Mouse (Mus musculus) ES-E14 (cell line): ENCODE data around the gene Smc6. TPM values are rescaled to one million over a fixed set of nuclear protein-coding genes. Genes with fewer than 3 reads are reported as not detected.

ENCODE experiments used
- DNase-seq: peaks from one replicate; pipeline ENCODE4 v3.0.0-alpha.2; 2013; ENCODE audit warnings: low read depth, low spot score
- H3K27ac ChIP-seq: 2 replicates; pipeline ENCODE4 v1.5.1; 2012; ENCODE audit warnings: low read depth, mild to moderate bottlenecking, low read length, moderate library complexity, mixed read lengths; ENCODE audit not compliant: poor library complexity, insufficient read depth, severe bottlenecking
- H3K36me3 ChIP-seq: 2 replicates; pipeline ENCODE4 v1.6.1; 2012; ENCODE audit warnings: mild to moderate bottlenecking, low read length, moderate library complexity, mixed read lengths; ENCODE audit not compliant: control insufficient read depth, poor library complexity, insufficient read depth, severe bottlenecking
- H3K4me1 ChIP-seq, 2 experiments: fragments of 150-350 bp in 1 of 2; sonication (generic) in 1 of 2; 2 replicates each; pipeline ENCODE4 v1.6.1; 2012; ENCODE audit warnings: low read length in 2 of 2, mild to moderate bottlenecking in 1 of 2, mixed read lengths in 1 of 2; ENCODE audit not compliant: control insufficient read depth in 2 of 2, insufficient read depth in 2 of 2, poor library complexity in 1 of 2
- H3K4me3 ChIP-seq, 2 experiments: fragments of 150-350 bp in 1 of 2; sonication (generic) in 1 of 2; 2 replicates each; pipeline ENCODE4 v1.5.1; 2012; ENCODE audit warnings: low read length in 2 of 2, low read depth in 1 of 2, mild to moderate bottlenecking in 1 of 2, mixed read lengths in 1 of 2; ENCODE audit not compliant: insufficient read depth in 1 of 2, poor library complexity in 1 of 2, severe bottlenecking in 1 of 2
- H3K9ac ChIP-seq: 2 replicates; pipeline ENCODE4 v1.6.1; 2012; ENCODE audit warnings: low read depth, mild to moderate bottlenecking, low read length, mixed read lengths; ENCODE audit not compliant: poor library complexity, insufficient read depth, severe bottlenecking
- H3K9me3 ChIP-seq: fragments of 150-350 bp; sonication (generic); 2 replicates; pipeline ENCODE4 v1.6.1; 2012; ENCODE audit warnings: low read depth, mild to moderate bottlenecking, low read length; ENCODE audit not compliant: control insufficient read depth, insufficient read depth
- CHD2 ChIP-seq: IDR thresholded peaks from 2 replicates; pipeline ENCODE4 v1.6.1; 2014; ENCODE audit warnings: mild to moderate bottlenecking, low read depth, low read length, inconsistent platforms
- HCFC1 ChIP-seq: IDR thresholded peaks from 2 replicates; pipeline ENCODE4 v1.6.1; 2012; ENCODE audit warnings: low read length, inconsistent platforms, borderline replicate concordance; ENCODE audit not compliant: insufficient read depth
- MAFK ChIP-seq: IDR thresholded peaks from 2 replicates; pipeline ENCODE4 v1.6.1; 2014; ENCODE audit warnings: mild to moderate bottlenecking, low read depth, low read length, inconsistent platforms; ENCODE audit not compliant: insufficient read depth
- ZC3H11A ChIP-seq: IDR thresholded peaks from 2 replicates; pipeline ENCODE4 v1.6.1; 2012; ENCODE audit warnings: low read depth, mild to moderate bottlenecking, inconsistent platforms, low read length, borderline replicate concordance
- ZNF384 ChIP-seq: IDR thresholded peaks from 2 replicates; pipeline ENCODE4 v1.6.1; 2012; ENCODE audit warnings: low read depth, low read length, inconsistent platforms
- in situ Hi-C, 2 experiments: fragments of 600-800 bp; cut with MboI; formaldehyde crosslinking; loops; one replicate each; pipeline ENCODE4 v1.15.1; 2025; ENCODE audit warnings: low sequenced_read_pairs in 2 of 2, inconsistent platforms in 1 of 2; ENCODE audit not compliant: unreplicated experiment in 2 of 2
- total RNA-seq: library from RNA; depleted of rRNA; stranded (reverse); fragments of 300-350 nt; gene quantifications from 2 replicates; pipeline ENCODE4 v1.2.3, GENCODE M21; 2012

The Smc6 gene
- total RNA-seq, 1 experiment: 61.4 TPM

- Histone ChIP-seq H3K27ac (no peak overlapping the region), H3K36me3 (peaks cover 21% of the 10 kb centered on the region), H3K4me3 (no peak overlapping the region), H3K4me1 (peaks cover 0 to 2% of the 10 kb centered on the region in 2 experiments; a peak in 1 of 4 replicates), H3K9me3 (no peaks in the 10 kb centered on the region), H3K9ac (no peak overlapping the region)
- TF ChIP-seq ZNF384 (no peak), CHD2 (no peak), ZC3H11A (no peak), MAFK (no peak), HCFC1 (no peak)
- DNase-seq: no peak
- in situ Hi-C loops: no loop called here
These were observed 35.2 kb downstream of the Smc6 start for GRCm38 (mm10) chr12:11300858-11301257.

GRCm38 (mm10) chr12:11306753-11307645, 41.3 kb downstream of the Smc6 start:
- in situ Hi-C loops: no loop called here
- Histone ChIP-seq H3K4me1 (no peaks in the 10 kb centered on the region), H3K9ac (no peak overlapping the region), H3K4me3 (no peak overlapping the region), H3K36me3 (peaks cover 22% of the 10 kb centered on the region), H3K9me3 (no peaks in the 10 kb centered on the region), H3K27ac (no peak overlapping the region)
- TF ChIP-seq MAFK (0 out of 2 replicates have a peak, but pooled peaks have one; percentile 26), ZC3H11A (no peak)
- DNase-seq: no peak

GRCm38 (mm10) chr12:11311106-11311505, 45.4 kb downstream of the Smc6 start:
- Histone ChIP-seq H3K4me1 (no peaks in the 10 kb centered on the region), H3K36me3 (peaks cover 10% of the 10 kb centered on the region), H3K4me3 (no peak overlapping the region), H3K9ac (no peak overlapping the region), H3K27ac (no peak overlapping the region; the same call in 1 of the 2 replicates), H3K9me3 (no peaks in the 10 kb centered on the region)
- in situ Hi-C loops: no loop called here
- no peak for DNase-seq
- no peak for TF ChIP-seq ZNF384
- no peak for TF ChIP-seq ZC3H11A
- no peak for TF ChIP-seq CHD2
- no peak for TF ChIP-seq MAFK
- no peak for TF ChIP-seq HCFC1

- in situ Hi-C loops: no loop called here
- Histone ChIP-seq H3K27ac (no peak overlapping the region), H3K36me3 (peaks cover 14% of the 10 kb centered on the region), H3K9me3 (no peaks in the 10 kb centered on the region), H3K4me1 (no peaks in the 10 kb centered on the region), H3K9ac (no peak overlapping the region), H3K4me3 (no peak overlapping the region)
- TF ChIP-seq CHD2 (no peak), ZC3H11A (no peak), ZNF384 (no peak), HCFC1 (no peak), MAFK (no peak)
- no peak for DNase-seq
These were observed 48.2 kb downstream of the Smc6 start for GRCm38 (mm10) chr12:11313840-11314239.
